Mouse (Mus musculus): ENCODE data around the gene Pofut2. TPM values are rescaled to one million over a fixed set of nuclear protein-coding genes. Genes with fewer than 3 reads are reported as not detected.

Gene Pofut2
- 18.3 and 24.5 TPM in 2 replicates for total RNA-seq (2014; fragmentation: Nextera tagmentation)
- 7.4 and 14.8 TPM in 2 replicates for total RNA-seq (2017)

- ATAC-seq (replicated peaks; ENCODE audit: low FRiP score, low TSS enrichment, poor library complexity, severe bottlenecking): peak; percentile 98
These were observed at the start of gene Pofut2 for GRCm38 (mm10) chr10:77258704-77259621. Gene Pofut2 (plus strand): TSS chr10:77259218.

DNA sequence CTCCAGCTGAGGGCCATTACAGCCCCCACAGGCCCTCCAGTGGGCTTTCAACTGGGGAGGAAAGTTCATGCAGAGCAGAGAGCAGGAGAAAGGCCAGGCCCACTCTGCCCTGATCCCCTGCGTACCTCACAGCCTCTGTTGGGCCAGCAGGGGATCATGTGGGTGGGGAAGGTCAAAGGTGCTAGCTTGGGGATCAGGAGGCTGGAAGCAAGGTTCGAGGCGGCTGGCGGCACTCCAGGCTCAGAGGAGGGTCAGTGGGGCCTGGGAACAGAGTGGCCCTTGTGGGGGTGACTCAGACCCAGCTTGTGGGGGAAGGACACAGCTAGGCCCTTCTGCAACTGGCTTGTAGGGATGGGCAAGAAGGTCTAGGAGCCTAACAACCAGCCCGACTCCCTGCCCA, 49.8 kb upstream of the Pofut2 start:
- ATAC-seq (replicated peaks; ENCODE audit: low FRiP score, low TSS enrichment, poor library complexity, severe bottlenecking): no peak

GRCm38 (mm10) chr10:77210666-77211065, 48.4 kb upstream of the Pofut2 start:
- 0 out of 2 replicates have a peak, but pooled peaks have one; percentile 4 for ATAC-seq (replicated peaks; ENCODE audit: low FRiP score, low TSS enrichment, poor library complexity, severe bottlenecking)

- peak; percentile 88 for ATAC-seq (replicated peaks; ENCODE audit: low FRiP score, low TSS enrichment, poor library complexity, severe bottlenecking)
These were observed 47.9 kb upstream of the Pofut2 start for GRCm38 (mm10) chr10:77211116-77211570.

DNA sequence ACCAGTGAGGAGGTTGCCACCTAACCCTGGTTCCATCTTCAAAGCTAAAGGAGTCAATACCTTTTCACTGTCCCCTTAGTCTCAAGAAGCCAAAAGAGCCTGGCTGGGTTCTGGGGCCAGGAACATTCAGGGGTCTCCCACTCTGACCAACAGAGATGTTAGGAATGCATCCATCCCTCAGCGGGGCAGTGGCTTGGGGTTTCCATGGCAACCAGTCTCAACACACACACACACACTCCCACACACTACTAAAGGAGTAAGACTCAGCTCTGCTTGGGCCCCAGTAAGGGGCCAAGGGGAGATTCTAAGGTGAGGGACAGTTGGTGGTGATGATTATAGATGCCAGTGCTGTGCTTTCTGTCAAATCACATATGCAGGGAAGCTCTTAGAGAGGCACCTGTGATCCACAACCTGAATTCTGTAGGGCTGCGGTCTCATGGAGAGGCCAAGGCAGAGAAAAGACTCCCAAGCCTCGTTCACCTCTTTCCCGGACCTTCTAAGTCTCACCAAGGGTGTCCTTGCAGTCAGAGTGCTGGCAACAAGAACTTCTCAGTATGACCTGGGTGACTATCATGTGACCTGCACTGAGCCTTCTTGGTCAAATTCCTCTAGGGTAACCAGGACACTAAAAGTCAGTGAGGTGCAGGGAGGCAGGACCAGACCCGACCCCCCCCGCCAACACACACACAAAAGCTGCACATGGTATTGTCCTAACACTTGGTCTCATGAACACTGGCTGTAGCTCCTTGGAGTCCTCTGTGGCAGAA, 46.5 kb upstream of the Pofut2 start:
- no peak for ATAC-seq (replicated peaks; ENCODE audit: low FRiP score, low TSS enrichment, poor library complexity, severe bottlenecking)

- ATAC-seq (replicated peaks; ENCODE audit: low FRiP score, low TSS enrichment, poor library complexity, severe bottlenecking): no peak
These were observed 45.5 kb upstream of the Pofut2 start for GRCm38 (mm10) chr10:77213483-77213882.

GRCm38 (mm10) chr10:77214586-77214985, 44.4 kb upstream of the Pofut2 start:
- no peak for ATAC-seq (replicated peaks; ENCODE audit: low FRiP score, low TSS enrichment, poor library complexity, severe bottlenecking)

DNA sequence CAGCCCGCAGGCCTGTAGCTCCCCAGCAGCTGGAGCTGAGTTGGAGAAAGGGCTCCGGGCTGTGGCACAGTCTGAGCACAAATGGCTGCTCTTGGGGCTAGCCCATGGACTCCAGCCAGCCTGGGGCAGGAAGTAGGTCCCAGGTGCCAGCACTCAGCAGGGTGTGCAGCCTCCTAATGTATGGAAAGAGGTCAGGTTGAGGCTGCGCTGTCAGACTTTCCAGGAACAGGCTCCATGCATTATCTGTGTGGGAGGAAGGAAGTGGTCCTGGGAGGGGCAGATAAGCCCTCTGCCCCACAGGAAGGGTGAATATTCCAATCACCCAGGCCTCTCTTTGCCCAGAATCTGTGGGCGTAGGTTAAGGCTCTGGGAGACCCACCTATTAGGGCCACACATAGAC, 43.4 kb upstream of the Pofut2 start:
- ATAC-seq (replicated peaks; ENCODE audit: low FRiP score, low TSS enrichment, poor library complexity, severe bottlenecking): peak; percentile 40

- no peak for ATAC-seq (replicated peaks; ENCODE audit: low FRiP score, low TSS enrichment, poor library complexity, severe bottlenecking)
These were observed 42.7 kb upstream of the Pofut2 start for GRCm38 (mm10) chr10:77216313-77216712.

DNA sequence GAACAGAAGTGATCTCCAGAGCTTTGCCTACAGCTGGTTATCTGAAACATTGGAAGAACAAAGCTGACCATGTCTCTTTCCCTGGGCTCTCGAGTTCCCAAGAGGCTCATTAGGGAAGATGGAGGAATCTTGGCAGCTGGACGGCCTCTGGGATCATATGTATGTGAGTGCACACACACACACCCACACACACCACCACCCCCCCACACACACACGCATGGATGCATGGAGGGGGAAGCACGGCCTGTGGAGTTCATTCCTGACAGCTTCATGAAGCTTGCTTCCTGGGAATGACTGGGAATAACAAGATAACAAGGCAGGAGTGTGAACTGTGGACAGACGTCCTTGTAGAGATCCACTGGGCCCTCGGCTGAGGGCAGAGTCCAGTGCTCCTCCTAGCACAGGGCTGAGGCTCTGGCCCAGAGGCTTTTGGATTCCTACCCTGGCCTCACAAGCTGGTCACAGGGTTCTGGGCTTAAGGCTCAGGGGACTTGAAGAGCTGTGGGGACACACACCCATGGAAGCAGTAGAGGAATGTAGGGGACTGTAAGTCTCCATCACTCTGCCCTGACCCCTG, 41.8 kb upstream of the Pofut2 start:
- no peak for ATAC-seq (replicated peaks; ENCODE audit: low FRiP score, low TSS enrichment, poor library complexity, severe bottlenecking)

DNA sequence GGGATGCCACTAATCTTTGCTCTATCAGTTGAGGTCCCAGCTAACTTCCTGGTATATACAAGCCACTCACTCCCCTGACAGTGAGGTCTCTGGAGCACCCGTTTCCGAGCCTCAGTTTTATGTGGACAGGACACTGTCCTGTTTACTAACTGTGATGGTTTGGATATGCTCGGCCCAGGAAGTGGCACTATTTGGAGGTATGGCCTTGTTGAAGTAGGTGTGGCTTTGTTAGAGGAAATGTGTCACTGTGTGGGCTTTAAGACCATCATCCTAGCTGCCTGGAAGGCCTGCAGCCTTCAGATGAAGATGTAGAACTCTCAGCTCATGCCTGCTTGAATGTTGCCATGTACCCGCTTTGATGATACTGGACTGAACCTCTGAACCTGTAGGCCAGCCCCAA, 41.0 kb upstream of the Pofut2 start:
- ATAC-seq (replicated peaks; ENCODE audit: low FRiP score, low TSS enrichment, poor library complexity, severe bottlenecking): no peak

DNA sequence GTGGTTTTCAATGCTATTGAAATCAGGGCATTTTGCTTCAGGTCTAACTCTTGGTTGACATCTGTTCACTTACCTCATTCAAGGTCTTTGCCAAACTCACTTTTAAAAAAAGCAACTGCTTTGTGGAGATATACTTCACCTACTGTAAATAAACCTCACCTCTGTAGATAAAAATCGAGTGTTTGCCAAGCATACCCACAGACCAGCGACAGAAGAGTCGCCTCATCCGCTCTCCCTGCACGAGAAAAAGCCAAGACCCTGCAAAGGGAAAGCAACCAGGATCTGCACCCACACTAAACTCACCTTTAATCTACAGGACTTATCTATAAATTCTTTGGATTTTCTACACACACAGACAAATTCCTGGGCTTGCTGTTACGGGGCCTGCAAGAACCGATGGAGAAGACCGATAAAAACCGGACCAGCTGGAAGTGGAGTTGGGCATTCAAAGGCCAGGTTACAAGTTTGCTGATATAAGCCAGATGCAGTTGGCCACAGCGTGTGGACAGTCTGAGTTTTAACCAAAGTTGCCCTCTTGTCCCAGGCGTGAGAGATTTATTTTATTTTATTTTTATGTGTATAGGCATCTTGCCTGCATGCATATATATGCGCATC, 39.5 kb upstream of the Pofut2 start:
- no peak for ATAC-seq (replicated peaks; ENCODE audit: low FRiP score, low TSS enrichment, poor library complexity, severe bottlenecking)

GRCm38 (mm10) chr10:77221108-77221507, 37.9 kb upstream of the Pofut2 start:
- ATAC-seq (replicated peaks; ENCODE audit: low FRiP score, low TSS enrichment, poor library complexity, severe bottlenecking): peak; percentile 83

DNA sequence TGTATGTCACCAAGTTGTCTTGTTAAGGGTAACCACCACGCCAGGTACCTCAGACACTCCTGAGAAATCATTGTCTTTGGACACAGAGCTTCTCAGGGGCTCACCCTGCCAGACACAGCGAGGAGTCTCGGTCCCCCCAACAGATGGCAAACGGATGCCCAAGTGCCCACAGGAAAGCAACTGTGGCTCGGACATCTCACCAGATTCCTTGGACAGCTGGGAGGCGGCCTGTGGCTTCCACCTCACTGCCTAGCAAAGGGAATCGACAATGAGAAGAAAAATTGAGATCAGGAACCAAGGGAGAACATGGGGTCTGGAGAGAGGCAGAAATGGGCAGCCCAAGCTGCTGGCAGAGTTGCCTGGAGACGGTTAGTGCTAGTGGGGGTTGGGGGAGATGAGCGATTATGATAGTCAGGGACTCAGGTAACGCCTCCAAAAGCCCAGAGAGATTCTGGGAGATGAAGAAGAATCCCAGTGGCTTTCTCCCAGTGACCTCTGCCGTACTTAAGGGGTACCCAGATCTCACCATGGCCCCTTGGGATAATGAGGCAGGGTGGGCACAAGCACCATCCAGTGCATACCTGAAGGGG, 36.0 kb upstream of the Pofut2 start:
- ATAC-seq (replicated peaks; ENCODE audit: low FRiP score, low TSS enrichment, poor library complexity, severe bottlenecking): no peak

DNA sequence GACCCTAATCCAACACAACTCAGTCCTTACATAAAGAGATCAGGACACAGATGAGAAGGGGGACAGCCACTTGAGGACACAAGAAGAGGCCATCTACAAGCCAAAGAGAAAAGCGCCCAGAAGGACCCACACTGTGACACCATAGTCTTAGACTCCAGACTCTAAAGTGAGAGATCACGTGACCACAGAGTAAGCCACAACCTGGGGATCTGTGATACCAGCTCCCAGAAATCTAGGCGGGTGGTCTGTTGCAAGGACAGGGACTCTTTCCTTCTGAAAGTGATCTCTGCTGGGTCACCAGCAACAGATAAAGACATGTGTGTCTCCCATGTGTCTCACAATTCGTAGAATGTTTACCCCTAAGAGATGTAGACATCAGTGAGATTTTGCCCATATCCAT, 34.6 kb upstream of the Pofut2 start:
- no peak for ATAC-seq (replicated peaks; ENCODE audit: low FRiP score, low TSS enrichment, poor library complexity, severe bottlenecking)

DNA sequence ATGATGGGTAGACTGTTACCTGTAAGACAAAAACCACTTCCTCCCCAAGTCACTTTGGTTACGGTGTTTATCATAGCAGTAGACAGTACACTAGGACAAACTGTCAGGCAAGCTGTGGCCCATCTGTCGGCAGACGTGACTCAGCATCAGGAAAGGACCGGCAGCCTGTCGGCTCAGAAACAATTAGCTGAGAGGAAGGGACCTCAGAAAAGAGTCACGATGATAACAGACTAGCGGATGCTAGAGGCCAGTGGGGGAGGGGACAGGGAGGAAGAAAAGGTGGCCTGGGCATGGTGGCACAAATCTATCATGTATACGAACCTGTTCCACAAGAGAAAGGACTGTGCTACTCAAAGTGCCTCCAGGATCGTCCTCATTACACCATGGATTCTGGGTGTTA, 33.6 kb upstream of the Pofut2 start:
- peak; percentile 77 for ATAC-seq (replicated peaks; ENCODE audit: low FRiP score, low TSS enrichment, poor library complexity, severe bottlenecking)

DNA sequence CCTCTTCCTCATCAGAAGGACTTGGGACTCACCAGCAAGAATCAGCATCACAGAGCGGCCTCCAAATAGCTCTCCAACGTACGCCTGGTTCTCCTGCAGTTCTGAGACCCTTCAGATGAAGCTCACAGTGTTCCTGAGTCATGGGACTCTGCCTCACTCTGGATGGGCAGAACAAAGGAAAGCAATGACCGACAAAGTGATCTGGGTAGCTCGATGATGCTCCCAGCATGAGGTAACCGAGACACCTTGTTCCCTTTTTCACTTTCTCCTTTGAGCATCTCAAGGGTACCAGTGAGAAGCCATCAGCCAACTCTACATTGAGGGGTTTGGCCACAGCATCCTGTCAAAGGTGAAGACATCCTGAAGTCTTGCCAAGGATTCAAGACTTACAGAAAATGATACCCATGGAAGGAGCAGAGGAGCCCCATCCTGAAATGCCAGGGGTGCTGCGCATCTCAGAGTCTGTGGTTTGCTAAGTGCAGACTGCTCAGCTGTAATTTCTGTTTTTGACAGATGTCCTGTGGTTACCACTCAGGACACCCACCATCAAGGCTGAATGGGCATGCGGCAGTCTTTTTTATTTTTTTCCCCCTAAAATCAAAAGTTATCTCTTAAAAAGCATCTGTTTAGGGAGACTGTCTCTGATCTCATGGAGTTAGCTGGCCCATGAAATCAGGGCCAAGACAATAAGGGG, 32.9 kb upstream of the Pofut2 start:
- ATAC-seq (replicated peaks; ENCODE audit: low FRiP score, low TSS enrichment, poor library complexity, severe bottlenecking): no peak

GRCm38 (mm10) chr10:77226691-77227367, 32.2 kb upstream of the Pofut2 start:
- no peak for ATAC-seq (replicated peaks; ENCODE audit: low FRiP score, low TSS enrichment, poor library complexity, severe bottlenecking)

Measured in megakaryocyte-erythroid progenitor cell, adult 5-6 weeks (primary cell).